Mouse (Mus musculus) cerebellum, adult 2 months (tissue): Measurements from ENCODE around the gene Ifit1bl2.

Experiments used
- CTCF ChIP-seq: fragments of 200-500 bp; IDR thresholded peaks from 2 replicates; pipeline ENCODE4 v1.5.1; 2011; ENCODE audit warnings: low read depth, mild to moderate bottlenecking, control low read depth, low read length, moderate library complexity, borderline replicate concordance; ENCODE audit not compliant: insufficient read depth
- POLR2A ChIP-seq: fragments of 200-500 bp; IDR thresholded peaks from 2 replicates; pipeline ENCODE4 v1.6.1; 2011; ENCODE audit warnings: low read length, control low read depth, borderline replicate concordance; ENCODE audit not compliant: insufficient read depth

DNA sequence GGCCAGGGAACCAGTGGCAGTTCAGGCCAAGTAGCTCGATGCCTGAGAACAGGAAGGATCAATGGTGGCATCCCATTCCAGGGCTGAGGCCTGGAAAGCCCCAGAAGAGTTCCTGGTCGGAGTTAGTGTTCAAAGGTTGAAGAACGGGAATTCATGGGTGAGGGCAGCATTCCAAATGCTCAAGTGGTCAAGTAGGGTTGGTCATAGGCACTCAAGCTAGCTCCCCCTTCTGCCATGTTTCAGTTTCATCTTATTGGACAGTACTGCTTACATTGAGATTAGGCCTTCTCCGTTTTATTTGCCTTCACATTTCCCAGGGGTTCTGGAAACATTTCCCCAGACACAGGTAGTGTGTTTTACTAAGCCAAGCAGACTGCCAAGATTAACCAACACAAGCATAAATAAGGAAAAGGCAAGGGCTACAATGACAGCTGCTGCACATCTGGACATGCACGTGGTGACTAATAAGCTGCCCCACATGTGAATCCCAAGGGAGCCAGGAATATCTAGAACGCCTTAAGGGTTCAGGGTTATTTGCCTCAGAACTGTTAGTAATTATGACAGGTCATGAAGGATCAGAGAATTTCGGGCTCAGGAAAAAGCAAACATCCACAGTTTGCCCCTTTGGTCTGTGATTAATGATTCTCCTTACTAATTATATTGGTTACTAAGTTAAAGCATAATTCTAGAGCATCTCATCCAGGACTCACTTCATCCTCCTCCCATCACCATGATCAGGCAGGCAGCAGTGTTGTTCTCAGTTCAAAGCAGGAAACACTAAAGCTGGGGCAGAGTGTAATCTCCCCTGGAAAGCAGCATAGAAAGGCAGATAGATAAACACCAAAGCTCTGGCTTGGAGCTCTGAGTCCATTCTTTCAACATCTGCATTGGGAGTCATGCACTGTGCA, 71.3 kb downstream of the Ifit1bl2 start:
- no peak for TF ChIP-seq CTCF
- no peak for TF ChIP-seq POLR2A
